Mouse (Mus musculus) forebrain, postnatal 0 days (tissue): ENCODE results near the gene Pip5k1b. TPM values are rescaled to one million over a fixed set of nuclear protein-coding genes. Genes with fewer than 3 reads are reported as not detected.

ENCODE experiments used
- ATAC-seq: fragments of 200-750 bp; cut with Nextera tagmentation; 2 replicates; pipeline ENCODE4 v1.8.0; 2017; ENCODE audit warnings: mild to moderate bottlenecking, moderate library complexity
- DNase-seq: peaks from one replicate; pipeline ENCODE4 v3.0.0-alpha.2; 2015
- H3K27ac ChIP-seq: fragments of 300-500 bp; sonication (generic); 2 replicates; pipeline ENCODE4 v1.5.1; 2014; ENCODE audit warnings: low read depth, mild to moderate bottlenecking, antibody characterized with exemption, low read length, moderate library complexity, mixed read lengths
- H3K27me3 ChIP-seq: fragments of 300-500 bp; sonication (generic); 2 replicates; pipeline ENCODE4 v1.6.1; 2014; ENCODE audit warnings: mild to moderate bottlenecking, low read length, mixed read lengths; ENCODE audit not compliant: insufficient read depth
- H3K36me3 ChIP-seq: fragments of 300-500 bp; sonication (generic); 2 replicates; pipeline ENCODE4 v1.6.1; 2014; ENCODE audit warnings: mild to moderate bottlenecking, moderate library complexity; ENCODE audit not compliant: insufficient read depth
- H3K4me1 ChIP-seq: fragments of 300-500 bp; sonication (generic); 2 replicates; pipeline ENCODE4 v1.6.1; 2014; ENCODE audit warnings: antibody characterized with exemption; ENCODE audit not compliant: insufficient read depth
- H3K4me2 ChIP-seq: fragments of 300-500 bp; sonication (generic); 2 replicates; pipeline ENCODE4 v1.6.1; 2014; ENCODE audit warnings: low read depth, mild to moderate bottlenecking, moderate library complexity
- H3K4me3 ChIP-seq: fragments of 300-500 bp; sonication (generic); 2 replicates; pipeline ENCODE4 v1.5.1; 2014; ENCODE audit warnings: low read depth, low read length, mixed read lengths
- H3K9ac ChIP-seq: fragments of 300-500 bp; sonication (generic); 2 replicates; pipeline ENCODE4 v1.6.1; 2014; ENCODE audit warnings: mild to moderate bottlenecking
- H3K9me3 ChIP-seq: fragments of 300-500 bp; sonication (generic); 2 replicates; pipeline ENCODE4 v1.6.1; 2016; ENCODE audit warnings: low read length
- CTCF ChIP-seq: sonication (generic); IDR thresholded peaks from 2 replicates; pipeline ENCODE4 v1.5.1; 2016; ENCODE audit warnings: antibody characterized with exemption, control low read depth, low read depth
- WGBS: fragments of 180-500 bp; shearing (Covaris S2); extraction: QIAGEN DNeasy Blood & Tissue Kit; methylation state at CpG from one replicate; pipeline ENCODE4 v1.1.7; 2014; 5-methylcytosine and 5-hydroxymethylcytosine counted together
- polyA plus RNA-seq: library from polyadenylated mRNA; unstranded; fragments of >200 nt; fragmentation: Nextera tagmentation; extraction: Ambion mirVana; gene quantifications from 2 replicates; pipeline ENCODE4 v1.2.1, GENCODE M21; 2015
- total RNA-seq: library from RNA; depleted of rRNA; stranded (reverse); fragments of >200 nt; gene quantifications from 2 replicates; pipeline ENCODE4 v1.2.3, GENCODE M21; 2014

Pip5k1b gene
- total and polyA plus RNA-seq, 2 experiments from 2014 or later, result 1.8 to 2.7 TPM

- no peak for DNase-seq
- no peak overlapping the region for H3K9ac ChIP-seq
- H3K27ac ChIP-seq, result no peak overlapping the region
- H3K9me3 ChIP-seq, result no peaks in the 10 kb centered on the region
- no peaks in the 10 kb centered on the region for H3K4me1 ChIP-seq
- 78% methylated on average over 8 of the region's 8 CpGs for WGBS
- no peak for TF ChIP-seq CTCF
- no peaks in the 10 kb centered on the region for H3K36me3 ChIP-seq
- H3K27me3 ChIP-seq, result no peaks in the 10 kb centered on the region
- H3K4me2 ChIP-seq, result no peak overlapping the region
- no peak overlapping the region for H3K4me3 ChIP-seq
- no peak for ATAC-seq
These were observed 69.0 kb downstream of the Pip5k1b start for GRCm38 (mm10) chr19:24486433-24487296.

GRCm38 (mm10) chr19:24484612-24485194 lies 71.0 kb downstream of the Pip5k1b start:
- no peak for TF ChIP-seq CTCF
- no peaks in the 10 kb centered on the region for H3K36me3 ChIP-seq
- H3K4me1 ChIP-seq, result no peaks in the 10 kb centered on the region
- 24% methylated on average over 3 of the region's 4 CpGs for WGBS
- ATAC-seq (no peak), DNase-seq (no peak)
- H3K27me3 ChIP-seq, result no peaks in the 10 kb centered on the region
- H3K4me3 ChIP-seq, result no peak overlapping the region
- H3K27ac ChIP-seq, result no peak overlapping the region
- H3K9me3 ChIP-seq, result no peaks in the 10 kb centered on the region
- H3K9ac ChIP-seq, result no peak overlapping the region
- H3K4me2 ChIP-seq, result no peak overlapping the region

- WGBS, result 65% methylated on average over 2 of the region's 2 CpGs
These were observed 74.8 kb downstream of the Pip5k1b start for GRCm38 (mm10) chr19:24480916-24481315.

GRCm38 (mm10) chr19:24476929-24477882 lies 78.5 kb downstream of the Pip5k1b start, which contains the start of gene Fam122a:
Gene Fam122a, minus strand, starts transcription at chr19:24477356.
- peak; percentile 99 for ATAC-seq
- H3K9ac ChIP-seq, result peak within 1 kb of the TSS; percentile 73
- peak within 1 kb of the TSS; percentile 89 for H3K4me2 ChIP-seq
- no peaks in the 10 kb centered on the region for H3K36me3 ChIP-seq
- 2% methylated on average over 83 of the region's 92 CpGs for WGBS
- no peaks in the 10 kb centered on the region for H3K9me3 ChIP-seq
- peak within 1 kb of the TSS; percentile 80 for H3K27ac ChIP-seq
- no peaks in the 10 kb centered on the region for H3K27me3 ChIP-seq
- TF ChIP-seq CTCF, result peak; percentile 41
- peaks cover 3% of the 10 kb centered on the region; the same call in 1 of the 2 replicates for H3K4me1 ChIP-seq
- peak within 1 kb of the TSS; percentile 74 for H3K4me3 ChIP-seq
- DNase-seq, result peak; percentile 98

More at GRCm38 (mm10) chr19:24480916-24481315, 74.8 kb downstream of the Pip5k1b start:
- Histone ChIP-seq H3K4me1 (no peaks in the 10 kb centered on the region), H3K4me2 (no peak overlapping the region), H3K9ac (no peak overlapping the region), H3K9me3 (no peaks in the 10 kb centered on the region), H3K27me3 (no peaks in the 10 kb centered on the region), H3K36me3 (no peaks in the 10 kb centered on the region), H3K27ac (no peak overlapping the region), H3K4me3 (no peak overlapping the region)
- DNase-seq, result no peak
- no peak for ATAC-seq
- no peak for TF ChIP-seq CTCF

- no peak for ATAC-seq
- Histone ChIP-seq H3K4me3 (peak overlapping the region; percentile 74), H3K4me1 (peaks cover 3% of the 10 kb centered on the region; the same call in 1 of the 2 replicates), H3K27me3 (no peaks in the 10 kb centered on the region), H3K27ac (peak overlapping the region; percentile 80), H3K9me3 (no peaks in the 10 kb centered on the region), H3K4me2 (peak overlapping the region; percentile 89), H3K9ac (peak overlapping the region; percentile 73), H3K36me3 (no peaks in the 10 kb centered on the region)
- DNase-seq, result no peak
- WGBS, result under 1% methylated on average over 11 of the region's 11 CpGs
- TF ChIP-seq CTCF, result no peak
These were observed 79.2 kb downstream of the Pip5k1b start for GRCm38 (mm10) chr19:24476461-24476860.

DNA sequence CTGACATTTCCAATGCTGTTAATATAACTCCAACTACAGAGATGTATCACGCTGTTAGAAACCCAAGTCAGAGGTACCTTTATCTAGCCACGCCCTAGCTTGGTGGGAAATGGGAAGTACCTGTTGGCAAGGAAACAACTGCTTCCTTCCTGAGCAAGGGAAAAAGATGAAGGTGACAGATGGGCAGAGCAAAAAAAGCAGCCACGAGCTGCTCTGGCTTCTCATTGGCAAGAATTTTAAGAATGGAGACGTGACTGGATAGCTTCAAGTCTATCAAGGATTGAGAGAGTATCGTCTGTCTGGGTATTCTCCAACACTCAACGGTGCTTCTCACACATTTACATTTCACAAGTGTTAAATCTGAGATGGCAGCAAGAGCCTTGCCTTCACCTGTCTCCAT lies 80.4 kb downstream of the Pip5k1b start:
- H3K27ac ChIP-seq, result no peak overlapping the region
- H3K4me3 ChIP-seq, result no peak overlapping the region
- no peak for ATAC-seq
- no peaks in the 10 kb centered on the region for H3K27me3 ChIP-seq
- peaks cover 3% of the 10 kb centered on the region; the same call in 1 of the 2 replicates for H3K4me1 ChIP-seq
- no peak for DNase-seq
- no peak overlapping the region for H3K9ac ChIP-seq
- H3K4me2 ChIP-seq, result peak overlapping the region; percentile 15; the same call in 1 of the 2 replicates
- H3K9me3 ChIP-seq, result no peaks in the 10 kb centered on the region
- no peak for TF ChIP-seq CTCF
- 65% methylated on average over 6 of the region's 6 CpGs for WGBS
- H3K36me3 ChIP-seq, result no peaks in the 10 kb centered on the region
